Comparison of ENCODE assay signal across 30 mouse cellular contexts in the genomic region with DNA sequence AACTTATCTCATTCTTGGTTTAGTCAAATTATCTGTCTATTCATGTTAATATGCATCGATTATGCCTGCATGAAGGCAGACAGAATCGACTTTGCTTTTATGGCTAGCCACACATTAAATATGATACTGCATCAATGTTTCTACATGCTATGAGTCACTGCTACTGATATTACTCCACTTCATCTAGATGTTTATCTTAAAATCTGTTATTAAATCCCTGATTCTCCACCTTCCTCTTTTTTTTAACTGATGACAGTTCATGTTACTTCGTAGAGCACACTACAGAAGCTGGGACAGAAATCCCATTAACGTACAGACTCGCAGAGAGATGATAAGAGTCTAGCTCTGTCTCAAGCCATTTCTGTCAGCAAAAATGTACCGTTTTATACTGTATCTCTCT.
"Had no signal": no experiment of that assay in that cellular context is flagged by ENCODE, and none has a peak within 500 bp of the region (broad histone marks: within the 10 kb centered on the region; RNA-seq: fewer than 3 reads in every experiment).

No protein-coding gene starts in this region.

- H3K9me3 ChIP-seq: heart, embryonic 12.5 days; heart, embryonic 13.5 days; heart, embryonic 15.5 days; hindbrain, embryonic 10.5 days; hindbrain, embryonic 12.5 days; hindbrain, embryonic 13.5 days; hindbrain, embryonic 15.5 days; intestine, embryonic 15.5 days; kidney, embryonic 15.5 days had no signal

- H3K4me3 ChIP-seq: heart, embryonic 12.5 days; heart, embryonic 13.5 days; heart, embryonic 15.5 days; hindbrain, embryonic 10.5 days; hindbrain, embryonic 12.5 days; hindbrain, embryonic 13.5 days; hindbrain, embryonic 15.5 days; intestine, embryonic 15.5 days; kidney, embryonic 15.5 days; layer of hippocampus, adult 2 months; left cerebral cortex, adult 2 months had no signal

- H3K4me1 ChIP-seq: heart, embryonic 12.5 days; heart, embryonic 13.5 days; heart, embryonic 15.5 days; hindbrain, embryonic 10.5 days; hindbrain, embryonic 12.5 days; hindbrain, embryonic 13.5 days; hindbrain, embryonic 15.5 days; intestine, embryonic 15.5 days; kidney, embryonic 15.5 days had no signal

- H3K27ac ChIP-seq: heart, embryonic 13.5 days; heart, embryonic 15.5 days; hindbrain, embryonic 10.5 days; hindbrain, embryonic 12.5 days; hindbrain, embryonic 13.5 days; hindbrain, embryonic 14.5 days; hindbrain, embryonic 15.5 days; hindbrain, postnatal 0 days; intestine, embryonic 15.5 days; kidney, embryonic 15.5 days; kidney, postnatal 0 days; layer of hippocampus, adult 2 months; left cerebral cortex, adult 2 months had no signal

- DNase-seq: heart, postnatal 10 days; heart, postnatal 14 days; heart, postnatal 36 days; heart, postnatal 4 days; kidney, adult 11 months; kidney, adult 18-20 months; kidney, adult 2 months; kidney, adult 8-10 months; kidney, adult 9 months; kidney, postnatal 10 days; kidney, postnatal 14 days; kidney, postnatal 25 days; kidney, postnatal 36 days; kidney, postnatal 4 days; layer of hippocampus, adult 9-11 months; layer of hippocampus, postnatal 36 days had no signal

- H3K9ac ChIP-seq: heart, embryonic 12.5 days; heart, embryonic 13.5 days; heart, embryonic 15.5 days; hindbrain, embryonic 12.5 days; hindbrain, embryonic 13.5 days; hindbrain, embryonic 14.5 days; hindbrain, embryonic 15.5 days; intestine, embryonic 15.5 days; kidney, embryonic 15.5 days had no signal

- H3K27me3 ChIP-seq: heart, embryonic 12.5 days; heart, embryonic 13.5 days; heart, embryonic 15.5 days; hindbrain, embryonic 12.5 days; hindbrain, embryonic 13.5 days; hindbrain, embryonic 15.5 days; intestine, embryonic 15.5 days; kidney, embryonic 15.5 days had no signal

- H3K36me3 ChIP-seq: heart, embryonic 12.5 days; heart, embryonic 13.5 days; heart, embryonic 15.5 days; hindbrain, embryonic 10.5 days; hindbrain, embryonic 12.5 days; hindbrain, embryonic 13.5 days; hindbrain, embryonic 15.5 days; intestine, embryonic 15.5 days; kidney, embryonic 15.5 days had no signal
